Mouse (Mus musculus): ENCODE measurements around the gene Med13l.

DNA sequence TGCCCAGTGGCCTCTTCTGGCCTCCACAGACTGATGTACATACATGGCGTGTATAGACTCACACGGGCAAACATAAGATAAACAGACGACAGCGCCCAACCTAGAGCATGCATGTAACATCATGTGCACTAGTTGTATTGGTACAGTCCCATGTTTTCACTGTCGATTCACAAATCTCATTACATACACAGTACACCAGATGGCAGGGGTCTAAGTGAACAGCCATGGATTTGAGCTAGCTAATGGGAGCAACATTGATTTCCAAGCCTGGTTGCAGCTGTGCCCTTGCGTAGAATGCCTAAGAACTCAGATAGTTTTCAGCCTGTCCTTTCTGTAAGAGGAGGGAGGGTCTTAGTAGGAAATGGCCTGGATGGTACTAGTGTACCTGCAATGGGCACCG lies 155.0 kb downstream of the Med13l start:
- TF ChIP-seq GATA1 (IDR thresholded peaks at IDR 0.05; ENCODE audit: borderline replicate concordance, low read length) (no peak), FLI1 (IDR thresholded peaks at IDR 0.05; ENCODE audit: low read length) (no peak)
